Mouse (Mus musculus) hindbrain, embryonic 15.5 days (tissue): Measurements from ENCODE around the gene Fzd2. TPM values are rescaled to one million over a fixed set of nuclear protein-coding genes. Genes with fewer than 3 reads are reported as not detected.

Experiments
- ATAC-seq: fragments of 200-750 bp; cut with Nextera tagmentation; 2 replicates; pipeline ENCODE4 v1.8.0; 2017; ENCODE audit warnings: low read depth, moderate number of reproducible peaks, moderate TSS enrichment; ENCODE audit not compliant: low FRiP score
- H3K27ac ChIP-seq: fragments of 300-500 bp; sonication (generic); replicated peaks from 2 replicates; pipeline ENCODE4 v1.5.1; 2015; ENCODE audit warnings: mild to moderate bottlenecking, inconsistent platforms
- H3K27me3 ChIP-seq: fragments of 300-500 bp; sonication (generic); 2 replicates; pipeline ENCODE4 v1.6.1; 2015; ENCODE audit warnings: control low read depth, inconsistent platforms
- H3K36me3 ChIP-seq: fragments of 300-500 bp; sonication (generic); 2 replicates; pipeline ENCODE4 v1.6.1; 2015; ENCODE audit warnings: control low read depth, inconsistent platforms
- H3K4me1 ChIP-seq: fragments of 300-500 bp; sonication (generic); replicated peaks from 2 replicates; pipeline ENCODE4 v1.6.1; 2015; ENCODE audit warnings: control low read depth, inconsistent platforms
- H3K4me2 ChIP-seq: fragments of 300-500 bp; sonication (generic); 2 replicates; pipeline ENCODE4 v1.6.1; 2015; ENCODE audit warnings: moderate library complexity, mild to moderate bottlenecking, inconsistent platforms
- H3K4me3 ChIP-seq: fragments of 300-500 bp; sonication (generic); 2 replicates; pipeline ENCODE4 v1.5.1; 2015; ENCODE audit warnings: mild to moderate bottlenecking, inconsistent platforms
- H3K9ac ChIP-seq: fragments of 300-500 bp; sonication (generic); 2 replicates; pipeline ENCODE4 v1.6.1; 2015; ENCODE audit warnings: inconsistent platforms
- H3K9me3 ChIP-seq: fragments of 300-500 bp; sonication (generic); 2 replicates; pipeline ENCODE4 v1.6.1; 2016; ENCODE audit warnings: control low read depth, inconsistent platforms
- WGBS: fragments of 180-500 bp; shearing (Covaris S2); methylation state at CpG from one replicate; pipeline ENCODE4 v1.1.7; 2015; 5-methylcytosine and 5-hydroxymethylcytosine counted together
- polyA plus RNA-seq: library from polyadenylated mRNA; unstranded; fragments of >200 nt; fragmentation: Nextera tagmentation; extraction: Ambion mirVana; gene quantifications from 2 replicates; pipeline ENCODE4 v1.2.1, GENCODE M21; 2015

Fzd2 gene
- polyA plus RNA-seq, 1 experiment from 2014 or later, result 7.9 TPM

DNA sequence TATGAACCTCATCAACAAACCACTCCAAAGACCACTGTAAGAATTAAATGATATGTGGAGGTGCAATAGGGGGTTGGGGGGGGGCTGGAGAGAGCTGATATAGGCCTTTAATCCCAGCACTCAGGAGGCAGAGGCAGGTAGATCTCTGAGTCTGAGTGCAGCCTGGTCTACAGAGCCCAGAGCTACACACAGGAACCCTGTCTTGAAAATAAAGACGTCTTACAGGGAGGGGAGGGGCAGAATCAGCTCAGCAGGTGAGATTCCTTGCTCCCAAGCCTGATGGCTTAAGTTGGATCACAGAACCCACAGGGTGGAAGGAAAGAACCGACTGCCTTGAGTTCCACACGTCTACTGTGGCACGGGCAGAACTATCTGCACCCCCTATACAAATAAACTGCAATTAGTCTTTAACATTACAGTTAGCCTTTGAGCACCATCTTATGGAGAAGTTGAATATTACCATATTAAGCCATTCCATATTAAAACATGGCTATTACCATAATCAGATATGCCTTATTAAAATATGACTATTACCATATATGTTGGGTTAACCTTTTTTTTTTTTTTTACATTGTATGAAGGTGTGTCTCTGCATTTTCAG lies 52.2 kb downstream of the Fzd2 start:
- H3K4me1 ChIP-seq, result no peaks in the 10 kb centered on the region
- H3K9me3 ChIP-seq, result no peaks in the 10 kb centered on the region
- H3K27me3 ChIP-seq, result no peaks in the 10 kb centered on the region
- H3K9ac ChIP-seq, result no peak overlapping the region
- H3K4me3 ChIP-seq, result no peak overlapping the region
- no peak overlapping the region for H3K27ac ChIP-seq
- H3K4me2 ChIP-seq, result no peak overlapping the region
- 18% methylated on average over 4 of the region's 4 CpGs for WGBS
- no peaks in the 10 kb centered on the region for H3K36me3 ChIP-seq
- no peak for ATAC-seq

DNA sequence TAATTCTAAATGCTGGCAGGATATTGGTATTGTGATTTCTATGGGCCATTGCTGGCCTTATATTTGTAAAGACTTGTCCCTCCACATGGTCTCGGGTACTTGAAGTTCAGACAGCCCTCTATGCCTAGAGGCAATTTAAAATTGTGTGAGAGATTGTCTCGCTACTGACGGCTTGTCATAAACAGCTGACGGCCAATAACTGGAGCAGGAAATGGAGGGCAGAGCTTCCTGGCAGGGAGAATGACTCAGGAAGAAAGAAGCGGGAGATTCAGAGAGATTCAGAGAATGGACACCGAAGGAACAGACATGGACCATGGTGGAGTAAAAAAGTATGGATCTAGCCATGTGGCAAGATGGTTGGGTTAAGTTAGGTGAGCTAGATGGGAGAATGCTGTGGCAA lies 52.7 kb downstream of the Fzd2 start:
- H3K4me3 ChIP-seq, result no peak overlapping the region
- no peaks in the 10 kb centered on the region for H3K4me1 ChIP-seq
- 77% methylated on average over 6 of the region's 6 CpGs for WGBS
- no peak for ATAC-seq
- no peak overlapping the region for H3K9ac ChIP-seq
- no peak overlapping the region for H3K27ac ChIP-seq
- no peaks in the 10 kb centered on the region for H3K9me3 ChIP-seq
- no peak overlapping the region for H3K4me2 ChIP-seq
- no peaks in the 10 kb centered on the region for H3K27me3 ChIP-seq
- H3K36me3 ChIP-seq, result no peaks in the 10 kb centered on the region

Other genes with a start within 250 kb of the Fzd2 start
- 2.4 and 3.4 TPM in 2 replicates for gene Slc4a1, start 238.2 kb upstream of the Fzd2 start, polyA plus RNA-seq
- 135 and 149 TPM in 2 replicates for gene Rundc3a, start 211.0 kb upstream of the Fzd2 start, polyA plus RNA-seq
- gene Slc25a39, start 196.4 kb upstream of the Fzd2 start, polyA plus RNA-seq, result 167 and 168 TPM in 2 replicates
- gene Grn, start 174.1 kb upstream of the Fzd2 start, polyA plus RNA-seq, result 85.7 and 85.9 TPM in 2 replicates
- gene Fam171a2, start 156.7 kb upstream of the Fzd2 start, polyA plus RNA-seq, result 29.3 and 30.7 TPM in 2 replicates
- 9.5 and 10.1 TPM in 2 replicates for gene Itga2b, start 134.3 kb upstream of the Fzd2 start, polyA plus RNA-seq
- gene Gpatch8, start 48.0 kb upstream of the Fzd2 start, polyA plus RNA-seq, result 66.6 and 69.9 TPM in 2 replicates
- gene Gm11627, start 24.9 kb upstream of the Fzd2 start, polyA plus RNA-seq, result 3.1 and 3.4 TPM in 2 replicates
- gene Meioc, start 59.3 kb downstream of the Fzd2 start, polyA plus RNA-seq, result 0.09 and 0.16 TPM in 2 replicates
- 34.2 and 35.5 TPM in 2 replicates for gene Ccdc43, start 93.4 kb downstream of the Fzd2 start, polyA plus RNA-seq
- gene Adam11, start 157.0 kb downstream of the Fzd2 start, polyA plus RNA-seq, result 25.6 and 25.9 TPM in 2 replicates
- gene Gjc1, start 215.3 kb downstream of the Fzd2 start, polyA plus RNA-seq, result 32.5 and 32.8 TPM in 2 replicates
- gene Higd1b, start 231.5 kb downstream of the Fzd2 start, polyA plus RNA-seq, result 12.1 and 13.9 TPM in 2 replicates